Mouse (Mus musculus) frontal cortex, postnatal 10 days (tissue): Measurements from ENCODE around the gene Ccl2.

Source experiments
- DNase-seq, 2 experiments: peaks; one replicate each; pipeline ENCODE4 v3.0.0; 2022; ENCODE audit warnings: low spot score in 2 of 2, mixed read lengths in 1 of 2

The Ccl2 gene

GRCm38 (mm10) chr11:82035356-82035755 lies at the start of gene Ccl2:
Gene Ccl2, plus strand, starts transcription at chr11:82035571.
- DNase-seq: peak; percentile 41 to 66

GRCm38 (mm10) chr11:81996172-81996841 lies 39.1 kb upstream of the Ccl2 start:
- DNase-seq: peak; percentile 29 to 78

DNA sequence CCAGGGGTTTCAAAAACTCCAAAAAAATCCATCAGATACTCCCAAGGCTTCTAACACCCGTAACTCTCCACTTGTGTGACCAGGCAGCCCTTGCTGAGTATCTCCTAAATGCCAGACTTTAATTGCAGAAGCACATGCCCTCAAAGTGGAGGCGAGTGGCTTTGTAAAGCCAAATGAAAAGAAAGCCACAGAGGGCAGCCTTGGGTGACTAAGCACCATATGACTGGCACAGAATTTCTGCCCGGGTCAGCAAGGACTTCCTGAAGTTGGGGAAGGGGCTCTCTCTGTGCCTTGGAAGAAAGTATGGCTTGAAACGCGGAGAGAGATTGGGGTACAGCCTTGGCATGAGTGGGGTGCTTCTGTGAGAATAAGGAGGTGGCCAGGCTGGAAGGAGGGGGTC lies 38.3 kb upstream of the Ccl2 start:
- DNase-seq: no peak

GRCm38 (mm10) chr11:81998646-81999045 lies 36.7 kb upstream of the Ccl2 start:
- no peak for DNase-seq

DNA sequence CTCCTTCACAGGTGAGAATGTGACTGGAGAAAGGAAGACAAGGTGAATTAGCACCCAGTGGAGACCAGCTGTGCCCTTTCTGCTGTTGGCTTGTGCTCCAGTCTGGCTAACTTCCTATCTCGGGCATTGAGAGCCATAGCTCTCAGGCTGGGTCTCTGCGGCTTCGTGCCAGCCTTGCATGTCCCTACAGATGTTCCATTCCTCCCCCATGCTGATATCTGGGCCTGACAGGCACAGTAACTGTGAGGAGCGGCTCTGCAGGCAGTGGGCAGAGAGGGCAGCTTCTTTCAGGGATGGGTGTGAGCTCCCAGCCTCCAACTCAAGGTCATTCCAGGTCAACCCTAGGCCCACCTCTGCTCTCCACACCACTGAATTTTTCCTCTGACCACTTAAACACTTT lies 35.9 kb upstream of the Ccl2 start:
- no peak for DNase-seq

DNA sequence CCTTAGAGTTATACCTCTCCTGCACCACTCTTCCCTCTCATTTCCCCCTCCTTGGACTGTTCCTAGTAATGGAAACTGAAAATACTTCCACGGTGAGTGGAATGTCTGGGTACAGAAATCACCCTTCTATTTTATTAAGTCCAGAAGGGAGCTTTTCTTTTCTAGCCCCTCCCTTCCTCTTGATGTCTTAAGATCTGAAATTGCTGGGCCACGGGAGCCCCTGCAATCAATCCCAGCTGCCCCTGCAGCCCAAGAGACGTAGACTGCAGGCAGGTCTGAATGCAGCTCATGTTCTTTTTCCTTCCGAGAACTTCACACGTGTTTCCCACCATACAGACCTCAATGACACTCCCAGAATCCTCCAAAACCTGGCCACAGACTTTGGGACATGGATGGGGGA lies 34.8 kb upstream of the Ccl2 start:
- DNase-seq: no peak

DNA sequence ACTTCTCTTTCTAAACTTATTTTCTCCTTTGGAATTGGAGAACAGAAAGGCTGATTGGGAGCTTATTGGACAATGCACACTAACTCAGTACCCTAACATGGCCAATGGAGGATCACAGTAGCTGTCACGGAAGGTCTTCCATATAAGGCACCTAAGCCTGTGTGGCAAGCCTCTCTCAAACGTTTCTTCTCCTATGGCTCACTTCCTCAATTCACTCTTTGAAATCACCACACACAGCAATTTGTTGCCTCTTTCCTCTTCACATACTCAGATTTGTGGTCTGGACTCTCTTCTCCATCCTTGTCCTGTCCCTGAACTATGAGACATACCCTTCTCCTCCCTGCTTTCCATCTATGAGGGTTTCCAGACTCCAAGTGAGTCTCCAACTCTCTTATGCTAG lies 30.6 kb upstream of the Ccl2 start:
- no peak for DNase-seq

DNA sequence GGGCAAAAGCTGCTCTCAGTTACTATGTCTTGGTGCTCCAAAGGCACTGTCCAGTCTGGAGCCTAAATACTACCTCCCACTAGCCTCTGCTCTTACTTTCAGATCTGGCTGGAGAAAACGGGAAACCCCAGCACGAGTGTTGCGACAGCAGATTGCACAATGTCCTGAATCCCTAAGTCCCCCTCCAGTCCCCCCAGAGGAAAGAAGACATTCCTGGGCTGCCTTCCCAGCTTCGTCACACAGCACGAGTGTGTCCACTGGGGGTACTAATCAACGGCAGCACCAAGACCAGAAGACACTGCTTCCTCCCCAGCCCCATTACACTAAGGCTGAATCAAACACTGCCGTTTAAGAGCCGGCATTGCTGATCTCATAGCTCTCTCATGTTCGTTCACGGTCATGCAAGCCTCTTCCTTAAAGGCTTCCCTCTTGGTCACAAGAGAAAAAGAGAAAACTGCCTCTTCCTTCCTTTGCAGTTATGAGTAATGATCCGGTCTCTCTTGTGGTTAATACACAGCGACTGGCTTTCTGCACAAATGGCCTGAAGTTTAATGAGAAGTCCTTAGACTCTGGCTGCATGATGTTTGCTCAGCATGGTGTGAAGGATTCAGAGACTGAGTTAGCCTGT lies 28.5 kb upstream of the Ccl2 start:
- DNase-seq: no peak

DNA sequence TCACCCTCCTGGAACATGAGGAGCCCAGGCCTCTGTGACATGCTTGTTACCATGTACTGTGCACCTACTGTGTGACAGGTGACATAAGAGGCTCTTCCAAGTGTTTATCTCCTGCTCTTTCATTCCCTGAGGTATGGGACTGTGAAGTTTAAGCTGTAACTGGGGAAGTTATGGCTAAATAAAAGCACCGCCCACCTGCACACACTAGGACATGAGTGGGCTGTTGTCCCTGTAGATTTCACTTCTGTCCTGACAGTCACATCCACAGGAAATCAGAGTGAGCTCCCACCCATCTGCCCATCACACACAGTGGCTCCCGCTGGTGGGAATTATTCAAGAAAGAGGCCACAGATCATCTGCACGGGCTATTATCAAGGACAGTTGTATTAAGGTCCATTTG lies 25.3 kb upstream of the Ccl2 start:
- DNase-seq: no peak

GRCm38 (mm10) chr11:82011411-82012193 lies 23.8 kb upstream of the Ccl2 start:
- DNase-seq: no peak

- DNase-seq: no peak
These were observed 21.6 kb upstream of the Ccl2 start for GRCm38 (mm10) chr11:82013756-82014155.

DNA sequence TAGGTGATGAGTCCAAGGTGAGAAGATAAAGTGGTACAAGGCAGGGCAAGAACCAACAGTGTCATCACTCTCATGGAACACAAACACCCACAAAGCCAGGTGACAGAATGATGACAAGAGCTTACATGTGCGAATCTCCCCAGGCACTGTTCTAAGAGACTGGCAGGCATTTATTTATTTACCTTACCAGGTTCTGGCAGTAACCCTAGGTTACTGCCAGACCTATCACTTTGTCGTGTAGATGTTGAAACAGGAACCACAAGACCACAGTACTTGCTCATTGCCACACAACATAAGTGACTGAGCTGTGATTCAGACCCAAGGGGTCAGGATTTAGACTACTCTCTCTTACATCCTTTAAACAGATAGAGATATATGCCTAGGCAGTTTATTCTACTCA lies 20.3 kb upstream of the Ccl2 start:
- DNase-seq: no peak

DNA sequence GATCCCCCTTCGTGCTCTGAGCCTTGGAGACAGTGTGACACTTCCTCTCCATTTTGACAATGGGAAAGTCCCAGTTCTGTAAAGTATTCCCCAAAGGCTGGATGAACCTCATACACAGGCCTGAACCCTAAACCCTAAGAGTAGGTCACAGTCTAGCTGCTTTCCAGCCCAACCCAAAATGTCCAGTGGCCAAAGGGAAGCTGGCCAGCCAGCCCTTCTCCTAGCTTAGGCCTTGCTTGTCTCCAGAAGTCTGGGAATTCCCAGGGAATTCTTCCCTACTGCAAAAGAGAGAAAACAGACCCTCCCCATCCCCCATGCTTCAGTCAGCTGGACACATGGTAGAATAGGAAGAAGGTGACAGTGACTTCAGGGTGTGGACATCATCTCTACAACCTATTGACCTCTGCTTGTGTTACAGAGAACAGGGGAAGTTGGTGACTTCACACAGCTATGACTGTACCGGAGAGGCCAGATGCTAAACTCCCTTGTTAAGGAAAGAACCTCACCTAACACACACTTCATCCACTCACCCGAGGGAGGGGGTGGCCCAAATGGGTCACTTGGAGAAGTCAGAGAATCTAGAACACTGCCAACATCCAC lies 19.1 kb upstream of the Ccl2 start:
- no peak for DNase-seq

- no peak for DNase-seq
These were observed 16.0 kb upstream of the Ccl2 start for GRCm38 (mm10) chr11:82019389-82019788.

GRCm38 (mm10) chr11:82019793-82020192 lies 15.6 kb upstream of the Ccl2 start:
- no peak for DNase-seq

DNA sequence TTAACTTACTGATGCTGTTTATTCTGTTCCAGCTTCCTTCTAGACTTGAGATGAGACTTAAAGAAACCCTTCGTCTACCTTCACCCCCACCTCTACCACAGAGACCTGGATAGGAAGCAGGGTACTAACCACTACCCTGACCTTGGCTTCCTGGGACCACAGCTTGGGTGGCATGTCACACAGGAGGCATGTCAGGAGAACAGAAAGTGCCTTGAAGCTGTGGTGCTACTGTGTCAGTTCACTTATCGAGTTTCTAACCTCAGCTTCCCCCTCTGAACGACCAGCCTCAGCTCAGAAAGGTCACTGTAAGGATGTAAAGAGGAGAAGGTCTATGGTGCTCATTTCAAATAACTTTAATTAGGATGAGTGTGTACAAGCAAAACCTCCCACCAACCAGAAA lies 14.0 kb upstream of the Ccl2 start:
- no peak for DNase-seq

DNA sequence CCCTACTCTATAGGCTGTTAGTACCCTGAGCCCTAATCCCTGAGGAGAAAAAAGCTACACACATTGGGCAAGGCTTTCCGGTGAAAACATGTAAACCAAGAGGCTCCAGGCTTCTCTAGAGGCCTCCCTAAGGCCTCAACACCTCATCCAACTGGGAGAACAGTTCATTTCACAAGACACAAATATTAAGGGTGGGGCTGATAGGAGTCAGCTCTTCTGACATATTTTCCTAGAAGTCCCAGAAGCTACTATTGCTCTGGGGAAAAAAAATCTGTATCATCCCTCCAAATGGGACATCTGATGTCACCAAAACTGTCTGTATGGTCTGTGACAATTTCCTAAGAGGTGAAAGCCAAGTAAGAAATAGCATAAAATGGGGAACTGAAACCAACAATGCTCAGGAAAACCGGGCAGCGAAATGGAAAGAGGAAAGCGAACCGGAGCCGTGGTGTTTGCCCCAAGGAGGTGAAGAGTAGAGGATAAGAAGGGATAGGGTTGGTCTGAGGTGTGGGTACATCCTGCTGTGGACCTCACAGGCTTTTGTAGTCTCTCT lies 12.8 kb upstream of the Ccl2 start:
- no peak for DNase-seq

DNA sequence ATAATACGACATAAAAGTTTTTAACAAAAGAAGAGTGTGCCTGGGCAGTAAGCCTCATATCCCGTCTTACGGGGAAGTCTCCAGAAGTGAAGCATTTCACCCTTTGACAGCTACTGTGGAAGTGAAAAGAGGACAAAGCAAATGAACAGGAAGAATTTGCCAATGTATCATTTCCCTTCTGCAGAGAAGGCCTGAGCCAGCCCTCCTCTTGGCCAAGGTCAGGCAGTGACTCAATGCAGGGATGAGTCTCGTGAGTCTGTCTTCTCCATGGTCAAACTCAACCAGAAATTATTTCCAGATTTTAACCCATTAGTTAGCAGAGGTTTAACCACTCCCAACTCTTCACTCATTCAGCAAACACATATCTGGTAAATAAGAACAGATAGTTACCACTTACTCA lies 11.6 kb upstream of the Ccl2 start:
- no peak for DNase-seq

DNA sequence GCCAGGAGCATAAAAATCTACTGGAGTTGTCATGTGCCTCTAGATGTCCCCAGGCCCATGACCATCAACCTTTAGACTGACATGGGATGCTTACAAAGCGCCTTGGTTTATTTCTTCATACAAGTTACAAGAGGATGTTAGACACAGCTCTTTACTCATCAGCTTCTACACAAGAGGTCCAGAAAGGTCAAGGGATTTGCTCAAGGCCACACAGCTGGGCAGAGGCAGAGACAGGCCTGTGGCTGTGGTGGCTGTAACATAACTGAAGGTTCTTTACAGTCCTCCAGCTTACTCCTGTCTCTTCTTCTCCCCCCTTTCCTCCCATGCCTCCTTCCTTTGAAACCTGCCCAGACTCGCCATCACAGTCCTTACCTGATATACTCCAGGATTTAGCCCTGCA lies 5.2 kb upstream of the Ccl2 start:
- no peak for DNase-seq

DNA sequence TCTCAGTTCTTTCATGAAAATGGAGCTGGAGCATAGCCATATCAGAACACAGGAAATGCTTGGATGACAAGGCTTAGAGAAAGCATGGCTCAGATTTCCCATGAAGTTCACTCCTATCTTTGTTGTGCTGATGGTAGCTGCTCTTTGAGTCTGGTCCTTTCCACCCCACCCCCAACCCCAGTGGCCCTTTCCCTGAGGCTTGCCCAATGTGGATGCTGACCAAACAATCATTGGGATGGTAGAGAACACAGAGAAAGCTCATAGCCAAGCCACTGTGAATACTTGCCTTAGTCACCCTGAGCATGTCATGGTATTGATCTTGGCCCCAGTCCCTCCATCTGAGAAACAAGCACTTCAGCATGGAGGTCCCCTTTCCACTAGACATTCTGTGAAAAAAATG lies 3.2 kb upstream of the Ccl2 start:
- DNase-seq: no peak

- peak in 1 of 2 experiments; percentile 12 for DNase-seq
These were observed 2.6 kb upstream of the Ccl2 start for GRCm38 (mm10) chr11:82032678-82033344.

DNA sequence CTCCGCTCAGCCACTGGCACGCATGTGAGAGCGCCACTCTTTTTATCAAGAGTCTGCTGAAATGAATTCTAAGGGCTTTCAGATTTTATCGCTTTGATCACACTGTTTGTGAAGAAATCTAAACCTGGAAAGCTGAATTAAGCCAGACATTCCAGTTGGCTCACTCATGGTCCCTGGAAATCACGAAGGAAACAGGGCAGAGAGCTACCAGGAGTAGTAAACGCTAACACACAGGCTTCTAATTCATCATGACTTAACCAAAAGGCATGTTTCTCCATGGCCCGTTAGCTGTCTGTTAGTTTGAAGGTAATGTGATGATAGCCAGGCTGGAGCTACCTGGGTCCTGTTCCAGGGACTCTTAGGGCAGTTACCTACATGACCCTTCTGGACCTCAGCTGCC lies 925 bp upstream of the Ccl2 start:
- no peak for DNase-seq
